10 mouse cellular contexts compared by ENCODE assay signal in the genomic region with DNA sequence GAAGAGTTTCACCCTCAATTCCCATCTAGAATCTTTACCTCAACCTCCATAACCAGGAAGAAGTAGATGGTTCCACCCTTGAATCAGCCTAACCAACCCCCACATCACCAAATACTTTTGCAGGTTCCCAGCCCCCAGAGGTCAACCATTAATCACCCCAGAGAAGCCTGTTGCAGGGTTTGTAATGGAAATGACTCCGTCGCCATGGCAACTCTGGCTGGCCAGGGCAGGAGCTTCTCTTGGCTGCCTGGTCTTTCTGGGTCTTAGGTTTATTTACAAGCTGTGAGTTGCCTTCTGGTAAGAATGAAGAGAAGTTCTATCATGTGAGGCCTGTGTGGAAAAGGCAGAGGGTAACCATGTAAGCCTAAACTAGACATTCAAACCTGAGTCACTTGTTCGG.
DNase-seq lines count a peak whose midpoint lies in the region; ATAC-seq lines count a peak whose summit lies in the region.
"Had no signal": no experiment of that assay in that cellular context is flagged by ENCODE, and none has a peak within 500 bp of the region (broad histone marks: within the 10 kb centered on the region; RNA-seq: fewer than 3 reads in every experiment).

No protein-coding gene starts in this region.

- H3K9ac ChIP-seq in midbrain, embryonic 13.5 days (replicated peaks): no peak overlapping the region
- no peak overlapping the region for H3K9ac ChIP-seq in neural tube, embryonic 15.5 days (replicated peaks)
- no peak overlapping the region for H3K9ac ChIP-seq in liver, embryonic 11.5 days (ENCODE audit: low read depth, low read length)
- H3K9ac ChIP-seq: limb, embryonic 15.5 days; stomach, embryonic 15.5 days had no signal

- no peak for ATAC-seq in midbrain, embryonic 13.5 days
- peak; percentile 86 for ATAC-seq in neural tube, embryonic 15.5 days (ENCODE audit: low FRiP score)
- no peak for ATAC-seq in liver, embryonic 11.5 days (replicated peaks; ENCODE audit: low FRiP score)

- H3K27me3 ChIP-seq in midbrain, embryonic 10.5 days (ENCODE audit: low read depth, poor library complexity, severe bottlenecking): no peaks in the 10 kb centered on the region
- H3K27me3 ChIP-seq in midbrain, embryonic 13.5 days: no peaks in the 10 kb centered on the region
- no peaks in the 10 kb centered on the region for H3K27me3 ChIP-seq in neural tube, embryonic 15.5 days (replicated peaks)
- H3K27me3 ChIP-seq in liver, embryonic 11.5 days (replicated peaks; ENCODE audit: control insufficient read depth, insufficient read depth, low read length): no peaks in the 10 kb centered on the region
- H3K27me3 ChIP-seq: limb, embryonic 15.5 days; stomach, embryonic 15.5 days had no signal

- peaks cover 55% of the 10 kb centered on the region for H3K4me1 ChIP-seq in midbrain, embryonic 10.5 days
- peaks cover 47% of the 10 kb centered on the region for H3K4me1 ChIP-seq in midbrain, embryonic 13.5 days (replicated peaks)
- H3K4me1 ChIP-seq in brown adipose tissue, adult 24 weeks (ENCODE audit: control insufficient read depth, insufficient read depth, insufficient read length, low read length): peaks cover 14% of the 10 kb centered on the region
- H3K4me1 ChIP-seq in neural tube, embryonic 15.5 days: peaks cover 46% of the 10 kb centered on the region
- peaks cover 8% of the 10 kb centered on the region; the same call in 1 of the 2 replicates for H3K4me1 ChIP-seq in liver, embryonic 11.5 days (replicated peaks; ENCODE audit: control insufficient read depth, insufficient read depth, low read length)

- peak; percentile 84 for DNase-seq in midbrain, embryonic 10.5 days (ENCODE audit: low spot score)
- DNase-seq in kidney, adult 8-10 months: peak; percentile 10 to 15
- no peak for DNase-seq in thymus, postnatal 4 days
- no peak for DNase-seq in urinary bladder, postnatal 10 days (ENCODE audit: low spot score)
- no peak for DNase-seq in liver, embryonic 11.5 days (ENCODE audit: low spot score)

- H3K4me3 ChIP-seq in midbrain, embryonic 10.5 days: no peak overlapping the region
- no peak overlapping the region for H3K4me3 ChIP-seq in midbrain, embryonic 13.5 days (replicated peaks)
- H3K4me3 ChIP-seq in brown adipose tissue, adult 24 weeks (ENCODE audit: insufficient read depth, low read depth, low read length): no peak overlapping the region
- H3K4me3 ChIP-seq in neural tube, embryonic 15.5 days (replicated peaks): no peak overlapping the region
- no peak overlapping the region for H3K4me3 ChIP-seq in liver, embryonic 11.5 days (ENCODE audit: low read depth, low read length)
- H3K4me3 ChIP-seq: limb, embryonic 15.5 days; stomach, embryonic 15.5 days had no signal

- peak overlapping the region; percentile 89 for H3K27ac ChIP-seq in midbrain, embryonic 10.5 days (replicated peaks)
- no peak overlapping the region for H3K27ac ChIP-seq in midbrain, embryonic 13.5 days
- peak overlapping the region; percentile 83 for H3K27ac ChIP-seq in brown adipose tissue, adult 24 weeks (replicated peaks; ENCODE audit: low read depth, low read length)
- H3K27ac ChIP-seq in neural tube, embryonic 15.5 days (replicated peaks): peak overlapping the region; percentile 64
- no peak overlapping the region for H3K27ac ChIP-seq in liver, embryonic 11.5 days (ENCODE audit: low read depth, low read length)
- H3K27ac ChIP-seq: limb, embryonic 15.5 days; stomach, embryonic 15.5 days had no signal

- no peaks in the 10 kb centered on the region for H3K36me3 ChIP-seq in midbrain, embryonic 10.5 days
- no peaks in the 10 kb centered on the region for H3K36me3 ChIP-seq in midbrain, embryonic 13.5 days
- no peaks in the 10 kb centered on the region for H3K36me3 ChIP-seq in neural tube, embryonic 15.5 days
- no peaks in the 10 kb centered on the region for H3K36me3 ChIP-seq in liver, embryonic 11.5 days (ENCODE audit: control insufficient read depth, insufficient read depth, low read length)
- H3K36me3 ChIP-seq: limb, embryonic 15.5 days; stomach, embryonic 15.5 days had no signal

- H3K4me2 ChIP-seq in midbrain, embryonic 13.5 days (replicated peaks): no peak overlapping the region
- no peak overlapping the region for H3K4me2 ChIP-seq in neural tube, embryonic 15.5 days
- H3K4me2 ChIP-seq in liver, embryonic 11.5 days: no peak overlapping the region
- H3K4me2 ChIP-seq: limb, embryonic 15.5 days; stomach, embryonic 15.5 days had no signal

- 28% methylated on average over 3 of the region's 3 CpGs for WGBS in midbrain, embryonic 10.5 days
- 16% methylated on average over 3 of the region's 3 CpGs for WGBS in midbrain, embryonic 13.5 days
- WGBS in neural tube, embryonic 15.5 days: 10% methylated on average over 3 of the region's 3 CpGs
- 45% methylated on average over 3 of the region's 3 CpGs for WGBS in liver, embryonic 11.5 days

- H3K9me3 ChIP-seq in midbrain, embryonic 10.5 days (replicated peaks): no peaks in the 10 kb centered on the region
- H3K9me3 ChIP-seq in midbrain, embryonic 13.5 days: no peaks in the 10 kb centered on the region
- no peaks in the 10 kb centered on the region for H3K9me3 ChIP-seq in neural tube, embryonic 15.5 days (replicated peaks)
- no peaks in the 10 kb centered on the region for H3K9me3 ChIP-seq in liver, embryonic 11.5 days (ENCODE audit: control insufficient read depth, low read length)
- H3K9me3 ChIP-seq: limb, embryonic 15.5 days; stomach, embryonic 15.5 days had no signal

Comparison
In these comparisons a context has a peak if more than half of its experiments do, and no peak if none do; other contexts are left out.
1. H3K27ac ChIP-seq: peak in midbrain, embryonic 10.5 days (single experiment), brown adipose tissue, adult 24 weeks (single experiment) and neural tube, embryonic 15.5 days (single experiment); none in midbrain, embryonic 13.5 days (single experiment) and liver, embryonic 11.5 days (single experiment).
2. DNase-seq: peak in midbrain, embryonic 10.5 days (single experiment) and kidney, adult 8-10 months (2 of 2); none in thymus, postnatal 4 days (single experiment), urinary bladder, postnatal 10 days (single experiment) and liver, embryonic 11.5 days (single experiment).